Mouse (Mus musculus) frontal cortex, postnatal 36 days (tissue): Measurements from ENCODE around the gene Fcamr.

Experiments used
- DNase-seq, 2 experiments: peaks; one replicate each; pipeline ENCODE4 v3.0.0; 2022; ENCODE audit warnings: low spot score in 2 of 2

Gene Fcamr

GRCm38 (mm10) chr1:130801511-130801910 is 809 bp downstream of the Fcamr start:
- DNase-seq, result no peak

DNA sequence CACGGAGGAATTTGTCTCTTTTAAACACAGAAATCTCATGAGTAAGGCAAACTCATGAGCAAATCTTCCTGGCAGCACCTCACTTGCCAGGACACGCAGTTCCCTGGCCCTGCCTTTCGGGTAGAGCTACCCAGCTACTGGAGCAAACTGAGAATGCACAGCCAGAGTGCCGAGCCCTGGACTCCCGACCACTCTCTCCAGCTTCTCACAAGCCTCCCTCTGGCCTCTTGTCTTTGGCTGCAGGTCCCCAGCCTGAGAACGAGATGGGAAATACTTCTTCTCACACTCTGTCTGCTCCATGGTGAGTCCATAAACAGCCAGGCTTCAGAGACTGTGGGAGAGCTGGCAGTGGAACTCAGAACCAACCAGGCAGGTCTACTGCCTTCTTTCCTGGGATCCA is 2.3 kb downstream of the Fcamr start:
- DNase-seq, result no peak

- no peak for DNase-seq
Measured at GRCm38 (mm10) chr1:130804279-130804678, 3.6 kb downstream of the Fcamr start.

GRCm38 (mm10) chr1:130810906-130811305 is 10.2 kb downstream of the Fcamr start:
- no peak for DNase-seq

DNA sequence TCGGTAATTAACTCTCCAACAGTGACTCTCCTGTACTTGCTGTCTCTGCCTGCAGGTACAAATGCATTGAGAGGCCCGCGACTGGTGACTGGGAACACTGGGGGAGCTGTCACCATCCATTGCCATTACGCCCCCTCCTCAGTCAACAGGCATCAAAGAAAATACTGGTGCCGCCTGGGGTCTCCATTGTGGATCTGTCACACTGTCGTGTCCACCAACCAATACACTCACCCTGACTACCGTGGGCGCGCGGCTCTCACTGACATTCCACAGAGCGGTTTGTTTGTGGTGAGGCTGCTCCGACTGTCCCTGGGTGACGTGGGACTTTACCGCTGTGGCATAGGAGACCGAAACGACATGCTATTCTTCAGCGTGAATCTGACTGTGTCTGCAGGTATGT is 10.6 kb downstream of the Fcamr start:
- DNase-seq, result no peak

GRCm38 (mm10) chr1:130819737-130820136 is 19.0 kb downstream of the Fcamr start:
- no peak for DNase-seq

- DNase-seq, result no peak
Measured at GRCm38 (mm10) chr1:130820316-130821148, 19.8 kb downstream of the Fcamr start.

- DNase-seq, result no peak
Measured at GRCm38 (mm10) chr1:130821149-130821471, 20.4 kb downstream of the Fcamr start.

- no peak for DNase-seq
Measured at GRCm38 (mm10) chr1:130821911-130822625, 21.4 kb downstream of the Fcamr start.

DNA sequence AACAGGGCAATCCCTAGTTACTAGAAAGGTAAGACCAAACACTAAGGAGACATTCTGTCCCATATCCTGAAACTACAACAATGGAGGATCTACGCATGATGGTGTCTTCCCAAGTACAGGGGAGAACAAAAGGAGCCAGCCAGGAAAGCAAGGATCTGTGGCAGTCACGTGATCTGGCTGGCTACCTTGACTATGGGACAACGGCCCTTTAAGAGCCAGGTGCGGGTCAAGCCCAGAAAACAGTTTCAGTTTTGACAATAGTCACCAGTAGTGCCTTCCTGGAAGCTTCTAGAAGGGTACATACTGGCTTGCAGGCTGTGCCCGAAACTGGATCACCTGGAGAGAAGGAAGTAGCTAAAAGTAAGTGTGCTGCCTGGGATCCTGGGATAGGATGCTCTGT is 25.7 kb downstream of the Fcamr start, which contains the start of gene Pigr:
TSS of gene Pigr (plus strand) at position 237 of the 400 bp plus-strand sequence.
- DNase-seq, result no peak

GRCm38 (mm10) chr1:130828656-130829055 is 28.0 kb downstream of the Fcamr start:
- DNase-seq, result no peak

- DNase-seq, result no peak
Measured at GRCm38 (mm10) chr1:130829906-130830830, 29.5 kb downstream of the Fcamr start.

DNA sequence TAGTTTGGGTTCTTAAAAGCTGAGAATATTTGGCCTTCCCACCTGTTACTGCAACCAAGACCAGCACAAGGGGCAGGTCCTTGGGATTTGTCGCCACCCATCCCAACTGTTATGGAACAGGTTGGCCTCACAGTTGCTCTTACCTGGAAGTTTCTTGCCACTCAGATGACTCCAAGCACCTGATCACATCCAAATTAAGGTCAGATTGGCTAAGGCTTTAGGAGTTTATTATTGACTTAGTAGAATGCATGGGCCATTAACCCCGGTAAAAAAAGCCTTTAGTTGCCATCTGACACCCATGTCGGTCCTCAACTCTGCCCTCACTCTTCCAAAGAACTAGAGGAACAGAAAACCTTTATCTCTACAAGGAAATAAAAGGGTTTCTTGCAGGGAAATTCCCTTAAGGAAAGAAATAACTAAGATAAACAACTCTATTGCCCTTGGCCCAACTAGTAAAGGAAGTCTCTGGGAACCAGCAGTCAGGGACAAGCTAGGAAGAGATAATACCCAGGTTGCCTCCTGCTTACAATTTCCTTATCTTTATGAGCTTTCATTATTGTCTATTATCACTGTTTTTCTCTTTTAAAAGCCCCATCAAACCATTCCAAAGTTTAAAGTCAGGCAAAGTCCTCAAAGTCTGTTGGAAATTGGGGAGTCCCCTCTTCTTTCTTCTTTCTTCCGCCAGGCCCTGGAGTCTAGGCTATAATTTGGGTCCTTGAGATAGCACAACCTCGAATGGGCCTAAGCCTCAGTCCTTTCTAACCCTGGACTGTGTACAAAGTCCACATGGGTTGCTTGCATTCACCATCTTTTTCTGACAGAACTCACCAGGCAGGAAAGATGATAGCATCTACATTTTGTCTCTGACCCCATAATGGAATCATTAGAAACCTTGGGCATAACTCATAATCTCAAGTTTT is 31.8 kb downstream of the Fcamr start:
- DNase-seq, result no peak

DNA sequence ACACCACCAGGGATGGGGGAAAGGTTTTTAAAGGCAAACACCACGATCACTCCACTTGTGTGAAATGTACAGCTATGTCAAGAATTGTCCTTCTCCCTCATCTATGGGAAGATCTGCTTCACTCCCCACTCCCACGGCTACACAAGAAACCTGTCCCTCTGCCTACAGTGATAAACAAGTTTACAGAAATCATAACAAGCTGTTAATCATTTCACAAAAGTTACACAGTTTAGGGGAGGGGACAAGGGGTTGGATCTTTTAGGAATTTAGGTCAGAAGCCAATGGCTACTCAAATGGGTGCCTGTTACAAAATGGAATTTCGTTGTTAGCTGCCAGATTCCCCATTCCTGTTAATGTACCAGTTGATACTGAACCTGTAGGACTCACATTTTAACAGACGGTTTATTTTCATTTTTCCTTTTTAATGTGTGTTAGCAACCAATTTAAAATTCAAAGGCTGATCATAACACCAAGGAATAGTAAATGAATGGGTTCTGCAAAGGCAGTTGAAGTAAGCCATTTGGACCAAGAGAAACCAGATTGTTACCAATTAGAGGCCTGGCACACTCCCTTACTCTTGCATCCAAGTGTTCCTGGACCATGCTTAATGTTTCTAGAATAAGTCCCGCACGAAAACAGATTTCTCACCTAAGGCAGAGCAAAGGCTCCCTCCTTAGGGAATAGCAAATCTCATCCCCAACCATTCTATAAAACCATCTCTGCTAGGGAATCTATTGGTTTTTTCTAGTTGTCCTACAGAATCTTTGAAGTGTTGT is 34.6 kb downstream of the Fcamr start:
- peak in 1 of 2 experiments; percentile 10 for DNase-seq

DNA sequence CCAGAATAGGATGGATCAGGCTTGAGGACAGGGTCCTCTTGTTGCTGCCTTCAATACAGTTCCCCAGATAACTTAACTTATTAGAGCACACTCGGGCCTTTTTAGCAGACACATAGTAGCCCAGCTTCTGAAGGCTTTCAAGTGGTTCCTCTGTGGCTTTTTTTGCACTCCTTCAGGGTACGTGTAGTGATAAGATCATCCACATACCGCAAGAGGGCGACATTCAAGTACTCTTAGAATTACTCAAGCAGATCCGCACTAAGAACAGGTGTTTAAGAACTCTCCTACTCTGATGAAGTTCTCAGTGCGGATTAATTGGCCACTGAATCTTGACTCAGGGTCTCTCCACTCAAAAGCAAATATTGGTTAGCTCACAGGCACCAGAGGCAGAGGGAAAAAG is 37.6 kb downstream of the Fcamr start:
- peak in 1 of 2 experiments; percentile 11 for DNase-seq

GRCm38 (mm10) chr1:130840599-130841379 is 40.1 kb downstream of the Fcamr start:
- no peak for DNase-seq

- no peak for DNase-seq
Measured at GRCm38 (mm10) chr1:130841621-130842020, 40.9 kb downstream of the Fcamr start.

DNA sequence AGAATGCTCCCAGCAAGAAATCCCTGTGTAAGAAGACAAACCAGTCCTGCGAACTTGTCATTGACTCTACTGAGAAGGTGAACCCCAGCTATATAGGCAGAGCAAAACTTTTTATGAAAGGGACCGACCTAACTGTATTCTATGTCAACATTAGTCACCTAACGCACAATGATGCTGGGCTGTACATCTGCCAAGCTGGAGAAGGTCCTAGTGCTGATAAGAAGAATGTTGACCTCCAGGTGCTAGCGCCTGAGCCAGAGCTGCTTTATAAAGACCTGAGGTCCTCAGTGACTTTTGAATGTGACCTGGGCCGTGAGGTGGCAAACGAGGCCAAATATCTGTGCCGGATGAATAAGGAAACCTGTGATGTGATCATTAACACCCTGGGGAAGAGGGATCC is 43.8 kb downstream of the Fcamr start:
- no peak for DNase-seq

- peak; percentile 21 to 47 for DNase-seq
Measured at GRCm38 (mm10) chr1:130849530-130850214, 49.0 kb downstream of the Fcamr start.
